Mouse (Mus musculus): Measurements from ENCODE around the gene Tor1aip2.

Tor1aip2 gene

DNA sequence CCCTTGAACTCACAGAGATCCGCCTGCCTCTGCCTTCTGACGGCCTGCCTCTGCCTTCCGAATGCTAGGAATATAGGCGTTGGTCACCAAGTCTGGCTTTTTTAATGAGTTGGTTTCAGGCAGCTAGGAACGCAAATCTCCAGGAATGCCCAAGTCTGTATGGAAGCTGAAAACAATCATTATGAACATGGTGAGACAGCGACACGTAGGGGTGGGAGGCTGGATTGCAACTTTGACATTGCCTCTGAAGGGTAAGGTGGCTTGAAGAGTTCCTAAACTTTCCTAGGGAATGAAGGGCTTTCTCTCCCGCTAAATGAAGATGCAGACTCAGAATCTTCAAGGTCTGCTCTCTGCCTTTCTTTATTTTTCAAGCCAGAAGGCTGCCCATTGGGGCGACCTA is 75.9 kb downstream of the Tor1aip2 start:
- in situ Hi-C loops (cut with MboI, MseI): loop anchor here (5.0 to 10.0 kb wide), 2 partner anchors 61 to 124 kb away; no protein-coding TSS in a partner anchor

- in situ Hi-C loops (cut with MboI, MseI): loop anchor here (5.0 to 10.0 kb wide), 2 partner anchors 61 to 123 kb away; no protein-coding TSS in a partner anchor
These were observed 76.5 kb downstream of the Tor1aip2 start for GRCm38 (mm10) chr1:156111728-156112127.

DNA sequence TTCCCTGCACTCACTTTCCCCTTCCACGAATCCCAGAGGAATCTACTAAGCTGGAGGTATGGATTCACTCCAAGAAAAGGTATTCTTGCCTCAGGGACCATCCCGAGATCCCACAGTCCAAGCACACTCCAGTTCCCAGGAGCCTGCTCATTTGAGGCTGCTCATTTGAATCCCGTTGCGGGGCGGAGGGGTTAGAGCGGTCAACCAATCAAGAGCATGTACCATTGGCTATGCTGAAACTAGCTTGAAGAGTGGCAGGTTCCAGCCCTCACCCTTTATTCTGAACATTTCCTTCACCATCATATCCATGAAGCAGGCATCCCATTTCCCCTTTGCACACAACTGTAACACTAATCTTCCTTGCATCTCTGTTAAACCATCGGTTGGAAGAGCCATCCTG is 76.9 kb downstream of the Tor1aip2 start:
- in situ Hi-C loops (cut with MboI, MseI): loop anchor here (5.0 to 10.0 kb wide), 2 partner anchors 60 to 123 kb away; no protein-coding TSS in a partner anchor

DNA sequence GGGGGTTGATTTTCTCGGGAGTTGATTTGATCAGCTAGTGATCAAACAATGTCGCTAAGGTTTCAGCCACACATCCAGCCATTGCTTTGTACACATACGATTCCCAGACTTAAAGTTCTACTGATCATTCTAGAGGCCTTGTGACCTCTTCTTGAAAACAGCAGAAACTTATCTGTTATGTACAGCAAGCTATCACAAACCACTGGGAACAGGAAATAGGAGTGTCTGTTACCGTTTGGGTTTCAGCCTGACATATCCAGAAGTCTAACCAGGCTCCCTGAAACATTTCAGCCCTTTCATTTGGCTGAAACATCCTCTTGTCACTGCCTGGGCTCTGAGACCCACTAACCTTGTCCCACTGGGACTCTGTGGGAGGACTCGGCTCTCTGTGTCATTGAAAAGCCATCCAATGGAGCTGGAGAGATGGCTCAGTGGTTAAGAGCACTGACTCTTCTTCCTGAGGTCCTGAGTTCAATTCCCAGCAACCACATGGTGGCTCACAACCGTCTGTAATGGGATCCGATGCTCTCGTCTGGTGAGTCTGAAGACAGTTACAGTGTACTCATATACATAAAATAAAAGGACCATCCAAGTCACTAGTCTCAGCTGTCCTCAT is 78.8 kb downstream of the Tor1aip2 start:
- in situ Hi-C loops (cut with MboI, MseI): loop anchor here (5.0 to 10.0 kb wide), 2 partner anchors 58 to 121 kb away; no protein-coding TSS in a partner anchor

GRCm38 (mm10) chr1:156116770-156117169 is 81.6 kb downstream of the Tor1aip2 start:
- in situ Hi-C loops (cut with MboI, MseI): loop anchor here (10.0 kb wide), 1 partner anchor 118 kb away; no protein-coding TSS in a partner anchor
